Mouse (Mus musculus) thymus, postnatal 25 days (tissue): ENCODE data around the gene Sik2.

Source experiments
- DNase-seq: peaks from one replicate; pipeline ENCODE4 v3.0.0; 2022

Gene Sik2

GRCm38 (mm10) chr9:50905321-50905720 lies 103.6 kb downstream of the Sik2 start:
- peak; percentile 10 for DNase-seq

DNA sequence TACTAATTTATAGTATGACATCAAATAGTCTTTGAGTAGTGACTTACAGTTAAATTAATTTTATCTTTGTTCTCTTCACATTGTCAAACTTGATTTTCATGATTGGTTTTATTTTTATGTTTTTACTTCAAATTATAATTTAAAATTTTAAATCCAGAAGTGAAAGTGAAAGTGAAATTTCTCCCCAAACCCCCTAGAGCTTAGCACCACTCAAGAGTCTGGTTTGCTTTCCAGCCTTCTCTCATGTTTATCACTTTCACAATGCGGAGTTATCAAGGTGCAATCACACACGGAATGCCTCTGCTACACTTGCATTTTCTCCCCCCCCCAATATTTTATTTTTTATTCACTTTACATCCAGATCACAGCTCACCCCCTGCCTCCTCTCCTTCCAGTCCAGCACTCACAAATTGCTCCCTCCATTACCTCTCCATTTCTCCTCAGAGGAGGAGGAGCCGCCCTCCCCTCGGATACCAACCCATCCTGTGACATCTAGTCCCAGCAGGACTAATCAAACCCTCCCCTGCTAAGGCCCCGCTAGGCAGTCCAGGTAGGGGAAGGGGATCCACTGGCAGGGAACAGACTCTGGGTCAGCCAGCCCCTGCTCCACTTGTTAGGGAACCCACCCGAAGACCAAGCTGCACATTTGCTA lies 104.6 kb downstream of the Sik2 start:
- DNase-seq, result peak; percentile 14

DNA sequence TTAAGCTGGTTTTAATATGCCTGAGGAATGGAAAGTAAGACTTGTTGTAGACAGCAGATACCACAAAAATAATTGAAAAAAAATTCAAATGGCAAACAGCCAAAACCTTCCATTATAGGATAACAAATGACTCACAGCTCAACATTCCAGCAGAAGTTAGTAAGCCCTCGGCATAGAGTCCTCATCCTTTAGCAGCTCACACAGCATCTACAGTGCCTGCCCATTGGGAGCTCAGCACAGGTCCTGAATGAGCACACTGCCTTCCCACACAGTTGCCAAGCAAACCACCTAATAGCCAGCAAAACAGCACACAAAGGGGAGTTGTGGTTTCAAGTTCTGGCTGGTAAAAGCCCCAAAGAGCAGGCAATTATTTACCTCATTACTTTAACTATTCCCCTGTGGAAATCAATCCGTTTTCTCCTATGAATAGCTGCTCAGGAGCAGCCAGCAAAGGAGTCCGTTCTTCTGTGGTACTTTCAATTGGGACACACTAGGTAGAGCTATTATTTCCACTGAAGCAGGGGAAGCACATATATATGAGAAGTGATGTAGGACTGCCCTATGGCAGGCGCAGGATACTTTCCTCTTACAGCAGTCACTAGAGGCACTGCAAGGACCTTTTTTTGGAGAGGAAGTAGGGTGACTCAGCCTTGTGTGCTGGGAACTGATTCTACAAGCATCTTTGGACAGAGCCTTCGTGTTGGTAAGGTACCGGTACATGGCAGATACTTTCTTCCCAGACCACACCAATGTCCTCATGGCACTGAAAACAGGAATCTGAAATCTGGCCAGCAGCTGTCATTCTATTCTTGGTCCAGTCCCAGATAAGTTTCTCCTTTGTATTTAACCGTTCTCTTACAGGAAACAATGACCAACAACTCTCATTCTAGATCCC lies 108.6 kb downstream of the Sik2 start:
- DNase-seq, result no peak

- DNase-seq, result no peak
Observed at GRCm38 (mm10) chr9:50893665-50894064, 115.2 kb downstream of the Sik2 start.

GRCm38 (mm10) chr9:50890494-50891090 lies 118.3 kb downstream of the Sik2 start:
- no peak for DNase-seq

- no peak for DNase-seq
Observed at GRCm38 (mm10) chr9:50889964-50890363, 118.9 kb downstream of the Sik2 start.

DNA sequence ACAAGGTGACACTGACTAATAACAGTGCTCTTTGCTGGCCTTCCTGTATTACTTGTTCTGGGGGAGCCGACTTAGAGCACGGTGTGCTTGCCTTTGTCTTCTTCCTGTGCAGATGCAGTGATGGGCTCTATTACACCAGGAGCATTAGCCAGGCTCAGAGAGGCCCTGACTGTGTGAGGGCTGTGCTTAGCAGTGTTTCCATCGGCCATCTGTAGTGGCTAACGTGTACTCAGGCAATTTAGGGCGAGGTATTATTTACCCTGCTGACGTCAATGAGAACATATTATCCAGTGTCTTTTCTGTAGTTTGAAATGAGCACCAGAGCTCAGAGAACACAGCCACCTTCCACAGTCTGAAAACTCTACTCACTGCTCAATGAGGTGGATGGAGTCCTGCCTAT lies 119.7 kb downstream of the Sik2 start:
- DNase-seq, result no peak

- DNase-seq, result no peak
Observed at GRCm38 (mm10) chr9:50887351-50887750, 121.5 kb downstream of the Sik2 start.

DNA sequence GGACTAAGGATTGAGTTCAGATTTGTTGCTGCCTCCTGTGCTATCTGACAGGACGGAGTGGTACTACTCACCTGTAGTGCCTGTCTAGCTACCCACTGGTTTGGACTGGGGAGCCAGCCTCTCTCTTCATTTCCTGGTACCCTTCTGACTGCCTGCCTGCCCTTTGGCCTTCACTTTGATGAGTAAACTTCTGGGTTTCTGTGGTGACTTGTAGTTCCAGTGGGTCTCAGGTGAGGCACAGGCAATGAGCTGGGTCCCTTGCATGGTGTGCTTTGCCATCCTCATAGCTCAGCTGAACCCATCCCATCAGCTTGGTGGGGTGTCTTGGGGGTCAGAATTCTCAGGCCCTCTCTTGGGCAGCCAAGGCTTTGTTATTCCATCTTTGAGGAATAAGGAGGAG lies 122.0 kb downstream of the Sik2 start:
- DNase-seq, result no peak

DNA sequence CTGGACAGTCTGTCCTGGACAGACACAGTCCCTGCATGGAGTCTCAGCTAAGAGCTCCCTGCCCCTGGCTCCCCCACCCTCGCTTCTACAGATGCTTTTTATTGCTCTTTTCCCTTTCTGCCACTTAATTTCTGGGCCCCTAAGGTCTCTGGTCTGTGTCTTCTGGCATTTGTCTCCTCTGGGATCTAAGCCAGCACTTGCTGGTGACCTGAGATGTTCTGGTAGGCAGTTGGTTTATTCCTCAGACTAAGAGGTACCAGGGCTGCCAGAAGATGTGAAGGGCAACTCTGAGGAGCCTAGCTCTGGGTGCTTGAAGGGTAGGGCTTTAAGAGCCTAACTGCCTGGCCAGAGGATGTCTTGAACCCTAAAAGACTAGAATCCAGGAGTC lies 123.3 kb downstream of the Sik2 start:
- no peak for DNase-seq

- no peak for DNase-seq
Observed at GRCm38 (mm10) chr9:50884741-50885599, 123.9 kb downstream of the Sik2 start.

DNA sequence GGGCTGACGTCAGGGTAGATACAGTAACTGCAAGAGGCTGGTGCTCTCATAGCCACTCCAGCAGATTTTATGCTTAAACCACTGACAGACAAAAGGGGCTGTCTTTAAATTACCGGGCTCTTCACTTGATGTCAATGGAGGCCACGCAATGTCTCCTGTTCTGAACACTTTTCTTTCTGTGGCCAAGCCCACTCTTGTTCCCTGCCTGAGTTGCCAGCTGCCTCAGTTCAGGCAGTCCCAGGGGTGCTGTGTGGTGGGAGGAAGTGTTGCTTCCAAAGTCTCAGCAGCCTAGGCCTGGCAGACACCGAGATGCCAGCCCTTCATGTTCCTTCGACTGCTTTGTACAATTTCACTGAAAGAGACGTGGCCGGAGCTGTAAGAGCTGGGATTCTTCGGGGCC lies 124.8 kb downstream of the Sik2 start:
- DNase-seq, result no peak

- DNase-seq, result no peak
Observed at GRCm38 (mm10) chr9:50882183-50882582, 126.7 kb downstream of the Sik2 start.

- DNase-seq, result no peak
Observed at GRCm38 (mm10) chr9:50877431-50877830, 131.4 kb downstream of the Sik2 start.

DNA sequence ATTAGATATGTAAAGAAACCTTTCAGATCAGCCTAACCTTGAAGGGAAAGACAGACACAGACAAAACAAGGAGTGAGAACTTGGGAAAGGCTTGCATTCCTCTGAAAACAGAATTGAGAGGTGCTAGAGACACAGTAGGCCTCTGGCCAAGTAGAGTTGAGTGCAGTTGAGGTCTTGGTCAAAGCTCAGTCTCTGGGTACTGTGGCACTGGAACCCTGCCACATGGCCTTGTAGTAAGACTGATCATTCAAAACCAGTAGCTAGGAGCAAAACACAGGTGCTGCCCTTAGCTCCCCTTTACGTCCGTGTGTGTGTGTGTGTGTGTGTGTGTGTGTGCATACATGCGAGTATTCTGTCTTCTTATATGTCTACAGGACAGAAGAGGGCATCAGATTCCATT lies 132.6 kb downstream of the Sik2 start:
- no peak for DNase-seq

- DNase-seq, result no peak
Observed at GRCm38 (mm10) chr9:50875470-50875869, 133.4 kb downstream of the Sik2 start.

GRCm38 (mm10) chr9:50874031-50874430 lies 134.8 kb downstream of the Sik2 start:
- DNase-seq, result no peak

- no peak for DNase-seq
Observed at GRCm38 (mm10) chr9:50873210-50873609, 135.7 kb downstream of the Sik2 start.

DNA sequence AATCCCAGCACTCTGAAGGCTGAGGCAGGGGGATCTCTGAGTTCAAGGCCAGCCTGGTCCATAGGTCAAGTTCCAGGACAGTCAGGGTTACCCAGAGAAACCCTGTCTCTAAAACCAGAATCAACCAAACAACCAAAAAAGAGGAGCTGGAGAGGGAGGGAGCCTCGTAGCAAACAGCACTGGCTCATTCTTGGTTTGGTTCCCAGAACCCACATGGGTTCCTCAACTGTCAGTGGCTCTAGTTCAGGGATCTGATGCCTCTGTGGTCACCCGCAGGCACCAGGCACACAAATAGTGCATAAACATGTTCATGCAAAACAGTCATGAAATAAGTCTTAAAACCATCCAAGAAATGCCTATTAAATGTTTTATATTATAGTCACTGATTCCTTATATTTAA lies 140.7 kb downstream of the Sik2 start:
- DNase-seq, result no peak

GRCm38 (mm10) chr9:50867015-50867414 lies 141.9 kb downstream of the Sik2 start:
- no peak for DNase-seq

DNA sequence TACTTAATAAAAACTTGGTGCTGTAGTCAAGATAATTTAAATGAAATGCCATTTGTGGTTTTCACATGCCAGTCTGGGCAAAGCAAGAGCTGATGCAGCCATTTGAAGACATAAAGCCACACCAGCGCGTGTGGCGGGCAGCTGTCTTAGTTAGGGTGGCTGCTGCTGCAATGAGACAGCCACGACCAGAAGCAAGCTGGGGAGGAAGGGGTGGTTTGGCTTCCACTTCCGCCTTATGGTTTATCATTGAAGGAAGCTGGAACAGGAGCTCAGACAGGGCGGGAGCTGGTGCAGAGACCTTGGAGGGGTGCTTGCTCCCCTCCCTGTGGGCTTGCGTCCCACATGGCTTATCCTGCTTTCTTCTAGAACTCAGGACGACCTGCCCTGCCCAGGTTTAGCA lies 143.1 kb downstream of the Sik2 start:
- peak; percentile 55 for DNase-seq

GRCm38 (mm10) chr9:50864877-50865276 lies 144.0 kb downstream of the Sik2 start:
- DNase-seq, result no peak

GRCm38 (mm10) chr9:50863824-50864223 lies 145.0 kb downstream of the Sik2 start:
- DNase-seq, result no peak
